Mouse (Mus musculus): ENCODE data around the gene Hrc.
A peak's percentile ranks its signal among the peaks of the same experiment; 100 is the strongest.

The Hrc gene

GRCm38 (mm10) chr7:45335056-45335455 lies at the start of gene Hrc:
Gene Hrc (plus strand): TSS chr7:45335290.
- DNase-seq (ENCODE audit: low spot score), result no peak

GRCm38 (mm10) chr7:45286486-45286885 lies 48.6 kb upstream of the Hrc start:
- no peak for DNase-seq (ENCODE audit: low spot score)

- DNase-seq (ENCODE audit: low spot score), result peak; percentile 88
Measured at GRCm38 (mm10) chr7:45296626-45297025, 38.5 kb upstream of the Hrc start.

GRCm38 (mm10) chr7:45297563-45297962 lies 37.5 kb upstream of the Hrc start:
- DNase-seq (ENCODE audit: low spot score), result peak; percentile 76

GRCm38 (mm10) chr7:45299752-45300151 lies 35.3 kb upstream of the Hrc start:
- peak; percentile 85 for DNase-seq (ENCODE audit: low spot score)

- DNase-seq (ENCODE audit: low spot score), result peak; percentile 54
Measured at GRCm38 (mm10) chr7:45300270-45300669, 34.8 kb upstream of the Hrc start.

- peak; percentile 7 for DNase-seq (ENCODE audit: low spot score)
Measured at GRCm38 (mm10) chr7:45302626-45303025, 32.5 kb upstream of the Hrc start.

GRCm38 (mm10) chr7:45304869-45305268 lies 30.2 kb upstream of the Hrc start:
- no peak for DNase-seq (ENCODE audit: low spot score)

GRCm38 (mm10) chr7:45305275-45305674 lies 29.8 kb upstream of the Hrc start:
- DNase-seq (ENCODE audit: low spot score), result peak; percentile 18

- no peak for DNase-seq (ENCODE audit: low spot score)
Measured at GRCm38 (mm10) chr7:45308551-45309240, 26.4 kb upstream of the Hrc start.

- peak; percentile 32 for DNase-seq (ENCODE audit: low spot score)
Measured at GRCm38 (mm10) chr7:45309455-45309854, 25.6 kb upstream of the Hrc start.

GRCm38 (mm10) chr7:45312023-45312422 lies 23.1 kb upstream of the Hrc start:
- no peak for DNase-seq (ENCODE audit: low spot score)

- peak; percentile 38 for DNase-seq (ENCODE audit: low spot score)
Measured at GRCm38 (mm10) chr7:45312686-45313453, 22.2 kb upstream of the Hrc start.

- no peak for DNase-seq (ENCODE audit: low spot score)
Measured at GRCm38 (mm10) chr7:45313495-45313894, 21.6 kb upstream of the Hrc start.

- no peak for DNase-seq (ENCODE audit: low spot score)
Measured at GRCm38 (mm10) chr7:45315182-45315701, 19.8 kb upstream of the Hrc start.

- DNase-seq (ENCODE audit: low spot score), result no peak
Measured at GRCm38 (mm10) chr7:45316536-45316935, 18.6 kb upstream of the Hrc start.

- DNase-seq (ENCODE audit: low spot score), result no peak
Measured at GRCm38 (mm10) chr7:45322245-45322644, 12.8 kb upstream of the Hrc start.

- no peak for DNase-seq (ENCODE audit: low spot score)
Measured at GRCm38 (mm10) chr7:45323069-45323468, 12.0 kb upstream of the Hrc start.

GRCm38 (mm10) chr7:45325800-45326199 lies 9.3 kb upstream of the Hrc start:
- DNase-seq (ENCODE audit: low spot score), result no peak

- no peak for DNase-seq (ENCODE audit: low spot score)
Measured at GRCm38 (mm10) chr7:45328841-45329475, 6.1 kb upstream of the Hrc start.

- DNase-seq (ENCODE audit: low spot score), result no peak
Measured at GRCm38 (mm10) chr7:45331502-45331901, 3.6 kb upstream of the Hrc start.

GRCm38 (mm10) chr7:45332685-45333425 lies 2.2 kb upstream of the Hrc start:
- DNase-seq (ENCODE audit: low spot score), result peak; percentile 16
